Mouse (Mus musculus) limb, embryonic 15.5 days (tissue): ENCODE results near the gene Zbtb38. TPM values are rescaled to one million over a fixed set of nuclear protein-coding genes. Genes with fewer than 3 reads are reported as not detected.

Source experiments
- ATAC-seq: fragments of 200-750 bp; cut with Nextera tagmentation; 2 replicates; pipeline ENCODE4 v1.8.0; 2017; ENCODE audit warnings: low read depth, moderate TSS enrichment; ENCODE audit not compliant: insufficient number of reproducible peaks, low FRiP score, low TSS enrichment
- H3K27ac ChIP-seq: fragments of 300-500 bp; sonication (generic); 2 replicates; pipeline ENCODE4 v1.5.1; 2015; ENCODE audit warnings: moderate library complexity, mild to moderate bottlenecking, inconsistent platforms
- H3K27me3 ChIP-seq: fragments of 300-500 bp; sonication (generic); 2 replicates; pipeline ENCODE4 v1.6.1; 2015; ENCODE audit warnings: inconsistent platforms
- H3K36me3 ChIP-seq: fragments of 300-500 bp; sonication (generic); 2 replicates; pipeline ENCODE4 v1.6.1; 2015; ENCODE audit warnings: inconsistent platforms
- H3K4me1 ChIP-seq: fragments of 300-500 bp; sonication (generic); 2 replicates; pipeline ENCODE4 v1.6.1; 2015; ENCODE audit warnings: inconsistent platforms
- H3K4me2 ChIP-seq: fragments of 300-500 bp; sonication (generic); 2 replicates; pipeline ENCODE4 v1.6.1; 2015; ENCODE audit warnings: mild to moderate bottlenecking, inconsistent platforms
- H3K4me3 ChIP-seq: fragments of 300-500 bp; sonication (generic); 2 replicates; pipeline ENCODE4 v1.5.1; 2015; ENCODE audit warnings: mild to moderate bottlenecking, inconsistent platforms
- H3K9ac ChIP-seq: fragments of 300-500 bp; sonication (generic); 2 replicates; pipeline ENCODE4 v1.6.1; 2015; ENCODE audit warnings: inconsistent platforms
- H3K9me3 ChIP-seq: fragments of 300-500 bp; sonication (generic); 2 replicates; pipeline ENCODE4 v1.6.1; 2016; ENCODE audit warnings: inconsistent platforms
- WGBS: fragments of 180-500 bp; shearing (Covaris S2); methylation state at CpG from one replicate; pipeline ENCODE4 v1.1.7; 2015; 5-methylcytosine and 5-hydroxymethylcytosine counted together
- polyA plus RNA-seq: library from polyadenylated mRNA; unstranded; fragments of >200 nt; fragmentation: Nextera tagmentation; extraction: Ambion mirVana; gene quantifications from 2 replicates; pipeline ENCODE4 v1.2.1, GENCODE M21; 2015

The Zbtb38 gene
- polyA plus RNA-seq, 1 experiment from 2014 or later: 17.2 TPM

- Histone ChIP-seq H3K4me1 (peaks cover 15% of the 10 kb centered on the region; the same call in 1 of the 2 replicates), H3K27ac (no peak overlapping the region)
- ATAC-seq: no peak
Measured at GRCm38 (mm10) chr9:96756638-96757435, 4.2 kb upstream of the Zbtb38 start.

GRCm38 (mm10) chr9:96755761-96756160 lies 3.1 kb upstream of the Zbtb38 start:
- Histone ChIP-seq H3K4me3 (no peak overlapping the region), H3K36me3 (no peaks in the 10 kb centered on the region), H3K9ac (no peak overlapping the region), H3K4me1 (peaks cover 15% of the 10 kb centered on the region; the same call in 1 of the 2 replicates), H3K27ac (no peak overlapping the region), H3K27me3 (no peaks in the 10 kb centered on the region), H3K4me2 (no peak overlapping the region), H3K9me3 (no peaks in the 10 kb centered on the region)
- WGBS: 59% methylated on average over 11 of the region's 11 CpGs
- no peak for ATAC-seq

More at GRCm38 (mm10) chr9:96756638-96757435, 4.2 kb upstream of the Zbtb38 start:
- Histone ChIP-seq H3K27me3 (no peaks in the 10 kb centered on the region), H3K9ac (no peak overlapping the region), H3K4me3 (no peak overlapping the region), H3K4me2 (no peak overlapping the region), H3K36me3 (no peaks in the 10 kb centered on the region), H3K9me3 (no peaks in the 10 kb centered on the region)
- 91% methylated on average over 9 of the region's 9 CpGs for WGBS

GRCm38 (mm10) chr9:96754625-96754969 lies 2.0 kb upstream of the Zbtb38 start:
- ATAC-seq: no peak
- WGBS: 41% methylated on average over 1 of the region's 1 CpGs

GRCm38 (mm10) chr9:96753921-96754624 lies 1.4 kb upstream of the Zbtb38 start:
- H3K9ac ChIP-seq: no peak overlapping the region
- no peak for ATAC-seq
- 73% methylated on average over 11 of the region's 11 CpGs for WGBS

More at GRCm38 (mm10) chr9:96754625-96754969, 2.0 kb upstream of the Zbtb38 start:
- Histone ChIP-seq H3K4me3 (no peak overlapping the region), H3K36me3 (no peaks in the 10 kb centered on the region), H3K27ac (no peak overlapping the region), H3K9ac (no peak overlapping the region), H3K27me3 (no peaks in the 10 kb centered on the region), H3K4me2 (no peak overlapping the region), H3K9me3 (no peaks in the 10 kb centered on the region), H3K4me1 (peaks cover 15% of the 10 kb centered on the region; the same call in 1 of the 2 replicates)

GRCm38 (mm10) chr9:96753392-96753791 lies 761 bp upstream of the Zbtb38 start:
- no peak overlapping the region for H3K27ac ChIP-seq
- ATAC-seq: no peak
- 85% methylated on average over 8 of the region's 8 CpGs for WGBS

More at GRCm38 (mm10) chr9:96753921-96754624, 1.4 kb upstream of the Zbtb38 start:
- Histone ChIP-seq H3K27me3 (no peaks in the 10 kb centered on the region), H3K4me3 (no peak overlapping the region), H3K4me1 (peaks cover 15% of the 10 kb centered on the region; the same call in 1 of the 2 replicates), H3K27ac (no peak overlapping the region), H3K4me2 (no peak overlapping the region), H3K9me3 (no peaks in the 10 kb centered on the region), H3K36me3 (no peaks in the 10 kb centered on the region)

GRCm38 (mm10) chr9:96751821-96752602 lies 619 bp downstream of the Zbtb38 start:
- Histone ChIP-seq H3K27ac (no peak overlapping the region), H3K9ac (no peak overlapping the region)
- no peak for ATAC-seq

More at GRCm38 (mm10) chr9:96753392-96753791, 761 bp upstream of the Zbtb38 start:
- Histone ChIP-seq H3K9ac (no peak overlapping the region), H3K4me2 (no peak overlapping the region), H3K9me3 (no peaks in the 10 kb centered on the region), H3K36me3 (no peaks in the 10 kb centered on the region), H3K4me1 (peaks cover 9% of the 10 kb centered on the region; the same call in 1 of the 2 replicates), H3K4me3 (no peak overlapping the region), H3K27me3 (no peaks in the 10 kb centered on the region)

GRCm38 (mm10) chr9:96750636-96751035 lies 2.0 kb downstream of the Zbtb38 start:
- Histone ChIP-seq H3K9ac (no peak overlapping the region), H3K9me3 (no peaks in the 10 kb centered on the region), H3K27me3 (no peaks in the 10 kb centered on the region), H3K36me3 (no peaks in the 10 kb centered on the region), H3K4me1 (peaks cover 9% of the 10 kb centered on the region; the same call in 1 of the 2 replicates), H3K4me2 (no peak overlapping the region), H3K4me3 (no peak overlapping the region), H3K27ac (no peak overlapping the region)
- WGBS: 96% methylated on average over 11 of the region's 11 CpGs
- no peak for ATAC-seq

More at GRCm38 (mm10) chr9:96751821-96752602, 619 bp downstream of the Zbtb38 start:
- no peaks in the 10 kb centered on the region for H3K27me3 ChIP-seq
- no peaks in the 10 kb centered on the region for H3K36me3 ChIP-seq
- WGBS: 82% methylated on average over 15 of the region's 15 CpGs
- H3K4me3 ChIP-seq: no peak overlapping the region
- no peaks in the 10 kb centered on the region for H3K9me3 ChIP-seq
- no peak overlapping the region for H3K4me2 ChIP-seq
- peaks cover 9% of the 10 kb centered on the region; the same call in 1 of the 2 replicates for H3K4me1 ChIP-seq

- ATAC-seq: no peak
- WGBS: 93% methylated on average over 9 of the region's 9 CpGs
- no peaks in the 10 kb centered on the region for H3K9me3 ChIP-seq
- no peaks in the 10 kb centered on the region for H3K27me3 ChIP-seq
- H3K36me3 ChIP-seq: no peaks in the 10 kb centered on the region
- H3K4me1 ChIP-seq: 0 out of 2 replicates have a peak, but pooled peaks cover under 1% of the 10 kb centered on the region
- H3K9ac ChIP-seq: no peak overlapping the region
- H3K27ac ChIP-seq: no peak overlapping the region
- H3K4me2 ChIP-seq: no peak overlapping the region
- no peak overlapping the region for H3K4me3 ChIP-seq
Measured at GRCm38 (mm10) chr9:96746527-96746926, 6.1 kb downstream of the Zbtb38 start.

GRCm38 (mm10) chr9:96744909-96745308 lies 7.7 kb downstream of the Zbtb38 start:
- ATAC-seq: no peak
- H3K4me3 ChIP-seq: no peak overlapping the region
- no peaks in the 10 kb centered on the region for H3K27me3 ChIP-seq
- no peaks in the 10 kb centered on the region for H3K36me3 ChIP-seq
- H3K4me2 ChIP-seq: no peak overlapping the region
- H3K9ac ChIP-seq: no peak overlapping the region
- no peak overlapping the region for H3K27ac ChIP-seq
- no peaks in the 10 kb centered on the region for H3K9me3 ChIP-seq
- H3K4me1 ChIP-seq: peaks cover 11% of the 10 kb centered on the region; the same call in 1 of the 2 replicates
- 82% methylated on average over 2 of the region's 2 CpGs for WGBS

- no peak overlapping the region for H3K9ac ChIP-seq
- no peak overlapping the region for H3K27ac ChIP-seq
- no peaks in the 10 kb centered on the region for H3K9me3 ChIP-seq
- H3K4me3 ChIP-seq: no peak overlapping the region
- 75% methylated on average over 17 of the region's 17 CpGs for WGBS
- H3K36me3 ChIP-seq: no peaks in the 10 kb centered on the region
- H3K4me2 ChIP-seq: no peak overlapping the region
- H3K4me1 ChIP-seq: peaks cover 13% of the 10 kb centered on the region; the same call in 1 of the 2 replicates
- H3K27me3 ChIP-seq: no peaks in the 10 kb centered on the region
- ATAC-seq: no peak
Measured at GRCm38 (mm10) chr9:96741365-96742085, 11.1 kb downstream of the Zbtb38 start.
